Mouse (Mus musculus) mesoderm, embryonic 11.5 days (tissue): ENCODE results near the gene Rbm17.
"Not testable (repeated sequence)": the region's sequence is repeated elsewhere in the genome, so short reads cannot be mapped to it uniquely, and the experiment has no call there.

Source experiments
- DNase-seq: peaks from one replicate; pipeline ENCODE4 v3.0.0-alpha.2; 2012; ENCODE audit warnings: low read depth, low spot score

The Rbm17 gene

DNA sequence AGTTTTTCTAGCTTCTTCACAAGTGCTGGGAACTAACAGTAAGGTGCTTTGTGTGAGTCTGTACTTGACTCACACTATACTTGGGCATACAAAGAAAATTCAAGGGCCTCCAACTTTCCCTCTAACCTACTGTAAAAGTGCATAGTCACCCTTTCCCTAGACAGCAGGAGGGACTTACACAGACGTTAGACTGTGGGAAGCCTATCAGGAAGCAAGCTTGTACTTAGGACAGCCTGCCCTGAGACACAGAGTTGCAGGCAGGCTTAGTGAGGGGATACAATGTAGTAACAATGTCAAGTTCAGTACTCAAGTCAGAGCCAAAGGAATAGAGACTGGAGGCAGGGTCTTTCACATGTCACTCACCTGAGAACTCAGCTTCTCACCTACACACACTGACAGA is 58.6 kb downstream of the Rbm17 start:
- no peak for DNase-seq

- DNase-seq: no peak
Observed at GRCm38 (mm10) chr2:11544342-11544741, 59.6 kb downstream of the Rbm17 start.

GRCm38 (mm10) chr2:11543158-11543557 is 60.8 kb downstream of the Rbm17 start:
- DNase-seq: no peak

- DNase-seq: peak; percentile 56
Observed at GRCm38 (mm10) chr2:11542640-11543039, 61.3 kb downstream of the Rbm17 start.

GRCm38 (mm10) chr2:11542121-11542520 is 61.8 kb downstream of the Rbm17 start:
- DNase-seq: no peak

GRCm38 (mm10) chr2:11541528-11541927 is 62.4 kb downstream of the Rbm17 start:
- DNase-seq: not testable (repeated sequence)

GRCm38 (mm10) chr2:11535966-11536365 is 68.0 kb downstream of the Rbm17 start:
- no peak for DNase-seq
